Mouse (Mus musculus): Measurements from ENCODE around the gene Lhfp. TPM values are rescaled to one million over a fixed set of nuclear protein-coding genes. Genes with fewer than 3 reads are reported as not detected.
A peak's percentile ranks its signal among the peaks of the same experiment; 100 is the strongest.

The Lhfp gene
- polyA plus RNA-seq, 1 experiment from 2014 or later = 47.3 TPM

GRCm38 (mm10) chr3:53074761-53075160, 33.4 kb downstream of the Lhfp start:
- no peaks in the 10 kb centered on the region for H3K27me3 ChIP-seq
- H3K4me1 ChIP-seq (replicated peaks) = no peaks in the 10 kb centered on the region
- H3K9ac ChIP-seq (replicated peaks) = no peak overlapping the region
- H3K9me3 ChIP-seq = no peaks in the 10 kb centered on the region
- H3K4me2 ChIP-seq (replicated peaks) = no peak overlapping the region
- no peak for ATAC-seq
- H3K4me3 ChIP-seq (replicated peaks) = no peak overlapping the region
- H3K27ac ChIP-seq = no peak overlapping the region
- WGBS = 89% methylated on average over 3 of the region's 3 CpGs
- no peaks in the 10 kb centered on the region for H3K36me3 ChIP-seq

GRCm38 (mm10) chr3:53080286-53080685, 39.0 kb downstream of the Lhfp start:
- no peaks in the 10 kb centered on the region for H3K27me3 ChIP-seq
- H3K27ac ChIP-seq = no peak overlapping the region
- 0 out of 2 replicates have a peak, but pooled peaks cover 2% of the 10 kb centered on the region for H3K36me3 ChIP-seq
- no peak overlapping the region for H3K9ac ChIP-seq (replicated peaks)
- no peaks in the 10 kb centered on the region for H3K4me1 ChIP-seq (replicated peaks)
- H3K4me2 ChIP-seq (replicated peaks) = no peak overlapping the region
- H3K4me3 ChIP-seq (replicated peaks) = no peak overlapping the region
- ATAC-seq = no peak
- no peaks in the 10 kb centered on the region for H3K9me3 ChIP-seq
- WGBS = 93% methylated on average over 6 of the region's 6 CpGs

DNA sequence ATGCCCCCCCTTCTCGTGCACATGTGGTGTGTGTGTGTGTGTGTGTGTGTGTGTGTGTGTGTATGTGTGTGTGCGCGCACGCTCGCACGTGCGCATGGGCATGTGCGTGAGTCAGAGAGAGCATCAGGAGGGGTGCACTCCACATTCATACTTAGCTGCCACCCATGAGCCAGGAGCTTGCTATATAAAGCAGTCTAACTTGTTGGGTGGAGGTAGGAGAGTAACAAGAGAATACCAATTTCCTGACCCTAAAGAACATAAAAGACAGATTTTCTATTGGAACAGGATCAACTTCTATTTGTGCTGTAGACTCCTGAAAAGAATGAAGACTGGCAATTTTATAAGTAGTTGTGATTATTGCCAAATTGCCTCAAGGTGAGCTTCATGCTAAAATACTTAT, 39.4 kb downstream of the Lhfp start:
- no peak overlapping the region for H3K9ac ChIP-seq (replicated peaks)
- no peak for ATAC-seq
- WGBS = 98% methylated on average over 8 of the region's 8 CpGs
- H3K27ac ChIP-seq = no peak overlapping the region
- H3K9me3 ChIP-seq = no peaks in the 10 kb centered on the region
- H3K27me3 ChIP-seq = no peaks in the 10 kb centered on the region
- 0 out of 2 replicates have a peak, but pooled peaks cover 2% of the 10 kb centered on the region for H3K36me3 ChIP-seq
- no peak overlapping the region for H3K4me2 ChIP-seq (replicated peaks)
- no peak overlapping the region for H3K4me3 ChIP-seq (replicated peaks)
- no peaks in the 10 kb centered on the region for H3K4me1 ChIP-seq (replicated peaks)

- H3K4me1 ChIP-seq (replicated peaks) = 0 out of 2 replicates have a peak, but pooled peaks cover 8% of the 10 kb centered on the region
- H3K36me3 ChIP-seq = 0 out of 2 replicates have a peak, but pooled peaks cover 2% of the 10 kb centered on the region
- no peaks in the 10 kb centered on the region for H3K27me3 ChIP-seq
- H3K4me2 ChIP-seq (replicated peaks) = no peak overlapping the region
- ATAC-seq = no peak
- no peak overlapping the region for H3K4me3 ChIP-seq (replicated peaks)
- no peak overlapping the region for H3K9ac ChIP-seq (replicated peaks)
- H3K9me3 ChIP-seq = no peaks in the 10 kb centered on the region
- H3K27ac ChIP-seq = no peak overlapping the region
- 95% methylated on average over 5 of the region's 5 CpGs for WGBS
These were observed 42.4 kb downstream of the Lhfp start for GRCm38 (mm10) chr3:53083717-53084116.

DNA sequence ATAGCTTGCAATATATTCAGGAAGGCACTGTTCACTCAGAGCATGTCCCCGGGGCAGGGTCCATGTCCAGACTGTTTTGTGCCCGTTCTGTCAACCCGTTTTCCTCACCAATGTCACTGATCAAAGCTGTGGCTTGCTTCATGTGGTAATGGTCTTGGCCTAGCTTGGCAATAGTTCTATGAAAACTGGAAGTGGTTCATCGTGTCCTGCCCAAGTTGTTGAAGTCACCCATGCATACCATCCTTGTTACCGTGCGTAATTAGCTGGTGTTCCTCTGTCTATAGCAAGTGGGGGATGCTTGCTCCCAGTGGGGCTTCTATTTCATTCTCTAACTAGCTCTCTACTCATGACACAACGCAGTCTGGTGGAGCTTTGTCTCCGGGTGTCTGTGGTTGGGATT, 43.5 kb downstream of the Lhfp start:
- no peak overlapping the region for H3K4me2 ChIP-seq (replicated peaks)
- H3K4me3 ChIP-seq (replicated peaks) = no peak overlapping the region
- no peaks in the 10 kb centered on the region for H3K9me3 ChIP-seq
- 0 out of 2 replicates have a peak, but pooled peaks cover 8% of the 10 kb centered on the region for H3K4me1 ChIP-seq (replicated peaks)
- no peak overlapping the region for H3K9ac ChIP-seq (replicated peaks)
- no peak overlapping the region for H3K27ac ChIP-seq
- ATAC-seq = no peak
- WGBS = 93% methylated on average over 8 of the region's 8 CpGs
- 0 out of 2 replicates have a peak, but pooled peaks cover 2% of the 10 kb centered on the region for H3K36me3 ChIP-seq
- no peaks in the 10 kb centered on the region for H3K27me3 ChIP-seq

DNA sequence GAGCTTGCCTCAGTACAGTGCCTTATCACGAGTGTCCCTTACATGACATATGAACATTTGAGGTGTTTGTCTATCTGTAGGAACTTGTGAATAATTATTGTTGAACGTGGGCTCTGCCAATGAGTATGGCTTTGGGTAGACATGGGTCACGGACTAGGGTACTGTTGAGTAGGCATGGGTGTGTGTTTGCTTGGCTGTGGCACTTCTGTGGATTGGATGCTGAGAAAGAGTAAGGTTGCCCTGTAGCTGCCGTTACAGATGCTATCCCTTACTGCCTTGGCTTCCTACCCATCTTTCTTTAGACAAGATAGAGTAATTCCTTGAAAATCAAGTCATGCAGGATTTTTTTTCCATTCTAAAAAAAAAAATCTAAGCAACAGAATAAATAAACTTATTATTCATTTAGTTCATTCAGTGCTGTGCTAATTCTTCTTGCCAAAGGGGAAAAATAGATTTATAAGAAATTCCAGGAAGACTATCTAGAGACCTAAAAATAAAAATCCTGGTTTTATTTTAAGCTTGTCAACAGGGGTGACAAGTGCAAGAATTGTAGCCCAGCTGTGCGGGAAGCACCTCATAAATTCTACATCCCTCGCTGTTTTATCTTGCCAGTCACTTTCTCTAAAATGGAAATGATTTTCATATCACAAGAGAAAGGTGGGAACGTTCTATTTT, 45.3 kb downstream of the Lhfp start:
- Histone ChIP-seq H3K9ac (replicated peaks) (no peak overlapping the region), H3K9me3 (no peaks in the 10 kb centered on the region), H3K36me3 (0 out of 2 replicates have a peak, but pooled peaks cover 2% of the 10 kb centered on the region), H3K27me3 (no peaks in the 10 kb centered on the region), H3K27ac (no peak overlapping the region), H3K4me3 (replicated peaks) (no peak overlapping the region), H3K4me2 (replicated peaks) (no peak overlapping the region), H3K4me1 (replicated peaks) (peaks cover 16% of the 10 kb centered on the region)
- no peak for ATAC-seq
- 86% methylated on average over 7 of the region's 7 CpGs for WGBS

GRCm38 (mm10) chr3:53087156-53087805, 46.0 kb downstream of the Lhfp start:
- Histone ChIP-seq H3K9ac (replicated peaks) (no peak overlapping the region), H3K27ac (no peak overlapping the region), H3K4me1 (replicated peaks) (peaks cover 16% of the 10 kb centered on the region), H3K9me3 (no peaks in the 10 kb centered on the region), H3K36me3 (0 out of 2 replicates have a peak, but pooled peaks cover 2% of the 10 kb centered on the region), H3K4me3 (replicated peaks) (no peak overlapping the region), H3K27me3 (no peaks in the 10 kb centered on the region), H3K4me2 (replicated peaks) (no peak overlapping the region)
- 57% methylated on average over 8 of the region's 8 CpGs for WGBS
- no peak for ATAC-seq

DNA sequence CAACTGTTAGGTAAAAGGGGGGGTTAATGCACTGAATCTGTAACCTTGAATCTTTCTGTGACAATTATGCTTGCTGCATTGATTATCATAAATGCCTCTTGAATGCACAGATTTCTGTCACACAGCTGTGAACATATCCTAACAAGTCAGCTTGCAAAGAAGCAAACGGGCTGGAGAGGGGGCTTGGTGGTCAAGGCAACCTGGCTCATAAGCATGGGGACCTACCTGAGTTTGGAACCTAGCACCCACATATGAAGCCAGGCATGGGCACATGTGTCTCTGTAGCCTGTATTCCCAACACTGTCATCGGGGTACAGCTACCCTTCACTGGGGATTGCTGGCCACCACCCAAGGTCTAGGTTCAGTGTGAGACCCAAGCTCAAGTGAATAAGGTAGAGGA, 48.6 kb downstream of the Lhfp start:
- H3K27ac ChIP-seq = no peak overlapping the region
- H3K9me3 ChIP-seq = no peaks in the 10 kb centered on the region
- ATAC-seq = no peak
- no peak overlapping the region for H3K4me3 ChIP-seq (replicated peaks)
- no peak overlapping the region for H3K4me2 ChIP-seq (replicated peaks)
- H3K9ac ChIP-seq (replicated peaks) = no peak overlapping the region
- peaks cover 16% of the 10 kb centered on the region for H3K4me1 ChIP-seq (replicated peaks)
- 0 out of 2 replicates have a peak, but pooled peaks cover 2% of the 10 kb centered on the region for H3K36me3 ChIP-seq
- 0 out of 2 replicates have a peak, but pooled peaks cover 2% of the 10 kb centered on the region for H3K27me3 ChIP-seq
- 77% methylated on average over 2 of the region's 2 CpGs for WGBS

- Histone ChIP-seq H3K4me3 (replicated peaks) (no peak overlapping the region), H3K4me1 (replicated peaks) (peaks cover 32% of the 10 kb centered on the region), H3K9me3 (no peaks in the 10 kb centered on the region), H3K36me3 (no peaks in the 10 kb centered on the region), H3K27ac (no peak overlapping the region), H3K4me2 (replicated peaks) (no peak overlapping the region), H3K27me3 (0 out of 2 replicates have a peak, but pooled peaks cover 6% of the 10 kb centered on the region), H3K9ac (replicated peaks) (no peak overlapping the region)
- no peak for ATAC-seq
- 93% methylated on average over 3 of the region's 3 CpGs for WGBS
These were observed 58.9 kb downstream of the Lhfp start for GRCm38 (mm10) chr3:53100210-53100609.

GRCm38 (mm10) chr3:53100803-53101202, 59.5 kb downstream of the Lhfp start:
- H3K4me2 ChIP-seq (replicated peaks) = no peak overlapping the region
- H3K36me3 ChIP-seq = no peaks in the 10 kb centered on the region
- no peak overlapping the region for H3K27ac ChIP-seq
- H3K27me3 ChIP-seq = 0 out of 2 replicates have a peak, but pooled peaks cover 8% of the 10 kb centered on the region
- H3K9me3 ChIP-seq = no peaks in the 10 kb centered on the region
- H3K4me3 ChIP-seq (replicated peaks) = no peak overlapping the region
- H3K9ac ChIP-seq (replicated peaks) = no peak overlapping the region
- WGBS = 36% methylated on average over 6 of the region's 6 CpGs
- ATAC-seq = no peak
- H3K4me1 ChIP-seq (replicated peaks) = peaks cover 32% of the 10 kb centered on the region

DNA sequence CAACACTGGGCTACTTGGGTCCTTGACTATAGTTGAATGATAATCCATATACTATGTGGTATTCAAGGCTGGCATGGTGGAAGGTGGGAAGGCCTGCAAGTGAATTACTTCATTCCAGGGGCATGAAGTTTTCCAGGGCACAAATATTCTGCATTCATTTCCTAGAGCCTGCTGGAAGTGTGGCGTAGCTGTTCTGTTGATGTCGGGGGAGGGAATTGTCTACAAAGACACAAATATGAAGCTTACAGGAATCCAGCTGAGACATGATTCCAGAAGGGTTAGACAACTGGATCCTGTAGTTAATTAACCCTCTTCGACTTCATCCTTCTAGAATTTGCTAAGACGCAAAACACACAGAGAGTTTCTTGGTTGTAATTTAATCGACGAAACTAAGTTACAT, 60.4 kb downstream of the Lhfp start:
- Histone ChIP-seq H3K4me3 (replicated peaks) (no peak overlapping the region), H3K9me3 (no peaks in the 10 kb centered on the region), H3K9ac (replicated peaks) (no peak overlapping the region)

DNA sequence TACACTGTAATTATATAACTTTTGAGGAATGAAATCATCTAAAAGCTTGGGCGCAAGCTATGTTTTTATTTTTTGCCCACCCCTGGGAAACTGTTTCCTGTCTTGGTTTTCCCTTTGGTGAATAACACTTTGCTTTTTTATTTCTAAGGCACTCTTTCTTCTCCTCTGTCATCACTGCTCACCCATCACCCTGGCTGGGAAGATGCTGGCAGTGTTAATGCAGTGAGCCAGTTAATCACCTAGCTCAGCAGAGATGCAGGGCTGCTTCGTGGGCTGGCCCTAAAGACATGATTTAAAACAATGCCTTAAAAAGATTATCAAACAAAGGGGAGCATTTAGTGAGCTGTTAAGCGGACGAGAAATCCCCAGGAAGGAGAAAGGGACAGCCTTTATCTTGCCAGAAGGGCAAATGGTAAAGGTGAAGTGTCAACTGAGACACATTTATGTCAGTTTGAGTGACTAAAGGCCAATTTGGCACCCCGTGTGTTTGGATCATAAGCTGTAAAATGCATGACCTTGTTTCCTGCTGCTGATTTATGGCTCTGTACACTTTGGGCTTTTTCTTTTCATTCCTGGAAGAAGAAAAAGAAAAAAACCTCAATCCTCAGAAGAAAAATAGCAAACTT, 60.9 kb downstream of the Lhfp start:
- H3K36me3 ChIP-seq = no peaks in the 10 kb centered on the region
- H3K4me3 ChIP-seq (replicated peaks) = no peak overlapping the region
- 17% methylated on average over 5 of the region's 5 CpGs for WGBS
- no peak for ATAC-seq
- H3K4me1 ChIP-seq (replicated peaks) = peaks cover 32% of the 10 kb centered on the region
- no peak overlapping the region for H3K9ac ChIP-seq (replicated peaks)
- H3K27ac ChIP-seq = peak overlapping the region; percentile 45; the same call in 1 of the 2 replicates
- H3K9me3 ChIP-seq = no peaks in the 10 kb centered on the region
- no peak overlapping the region for H3K4me2 ChIP-seq (replicated peaks)
- H3K27me3 ChIP-seq = 0 out of 2 replicates have a peak, but pooled peaks cover 8% of the 10 kb centered on the region

More for the DNA sequence above, 60.4 kb downstream of the Lhfp start:
- 54% methylated on average over 6 of the region's 6 CpGs for WGBS
- peaks cover 32% of the 10 kb centered on the region for H3K4me1 ChIP-seq (replicated peaks)
- H3K27ac ChIP-seq = peak overlapping the region; percentile 45; the same call in 1 of the 2 replicates
- H3K36me3 ChIP-seq = no peaks in the 10 kb centered on the region
- ATAC-seq = no peak
- 0 out of 2 replicates have a peak, but pooled peaks cover 8% of the 10 kb centered on the region for H3K27me3 ChIP-seq
- H3K4me2 ChIP-seq (replicated peaks) = no peak overlapping the region

All from midbrain, embryonic 13.5 days (tissue).